Mouse (Mus musculus): ENCODE measurements around the gene Skor1.

Skor1 gene

DNA sequence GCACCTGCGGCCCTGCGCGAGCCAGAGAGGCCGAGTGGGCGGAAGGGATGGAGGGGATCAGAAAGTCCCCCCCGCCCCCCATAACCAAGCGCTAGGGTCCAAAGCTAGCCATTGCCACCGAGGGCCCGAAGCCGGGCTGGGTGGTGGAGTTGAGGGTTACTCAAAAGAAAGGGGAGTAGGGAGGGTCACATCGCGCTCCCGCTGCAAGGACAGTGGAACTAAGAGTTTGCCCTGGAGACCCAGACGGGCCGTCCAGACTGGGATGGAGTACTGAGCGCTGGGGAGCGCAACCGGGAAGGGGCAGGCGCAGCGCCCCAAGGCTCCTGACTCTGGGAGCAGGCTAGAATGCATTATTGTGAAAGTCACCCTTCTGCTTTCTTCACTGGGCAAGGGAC is 608 bp upstream of the Skor1 start:
- DNase-seq (ENCODE audit: low spot score in 2 of 2), result no peak

DNA sequence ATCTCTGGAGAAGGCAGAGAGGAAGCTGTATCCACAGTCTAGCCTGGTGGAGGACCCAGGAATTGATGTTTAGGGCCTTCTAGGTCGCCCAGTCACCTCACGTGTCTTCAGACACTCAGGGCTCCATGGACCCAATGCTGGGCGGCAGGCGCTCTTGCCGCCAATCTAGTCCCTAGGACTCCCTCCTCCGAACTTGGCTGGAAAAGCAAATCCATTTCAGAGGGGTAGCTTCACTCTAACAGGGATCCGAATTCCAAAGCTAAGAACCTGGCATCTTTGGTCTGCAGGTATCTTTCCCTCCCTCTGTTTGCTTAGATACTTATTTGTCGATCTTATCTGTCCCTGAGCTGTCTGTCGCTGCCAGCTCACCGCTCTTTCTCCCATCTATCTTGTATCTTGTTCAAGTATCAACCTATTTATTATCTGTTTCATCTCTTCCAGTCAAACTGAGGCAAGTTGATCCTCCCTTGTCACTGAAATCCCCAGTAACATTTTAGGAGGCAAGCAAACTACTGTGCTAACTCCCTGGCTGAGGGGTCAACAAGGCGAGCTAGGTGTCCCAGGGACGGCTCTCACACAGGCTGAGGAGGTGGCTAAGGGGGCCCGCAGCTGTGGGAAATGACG is 863 bp downstream of the Skor1 start:
- DNase-seq (ENCODE audit: low spot score in 2 of 2), result no peak

DNA sequence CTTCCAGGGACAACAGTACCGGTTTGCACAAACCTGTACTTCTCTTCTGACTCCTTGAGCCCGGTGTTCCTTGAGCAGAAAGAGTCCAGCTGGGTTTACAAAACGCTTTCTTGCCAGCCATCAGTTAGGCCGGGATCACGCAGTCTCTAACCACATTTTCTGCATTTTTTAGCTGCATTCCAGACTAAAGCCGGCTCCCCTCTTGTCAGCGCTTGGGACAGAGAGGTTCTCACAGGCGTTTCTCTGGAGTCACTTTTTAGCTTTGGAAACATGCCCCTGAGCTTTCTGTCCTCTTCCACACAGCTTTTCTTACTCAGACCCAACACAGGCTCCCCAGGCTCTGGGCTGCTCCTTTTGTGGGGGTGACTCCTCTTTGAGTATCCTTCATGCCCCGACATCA is 1.5 kb downstream of the Skor1 start:
- no peak for DNase-seq (ENCODE audit: low spot score in 2 of 2)

DNA sequence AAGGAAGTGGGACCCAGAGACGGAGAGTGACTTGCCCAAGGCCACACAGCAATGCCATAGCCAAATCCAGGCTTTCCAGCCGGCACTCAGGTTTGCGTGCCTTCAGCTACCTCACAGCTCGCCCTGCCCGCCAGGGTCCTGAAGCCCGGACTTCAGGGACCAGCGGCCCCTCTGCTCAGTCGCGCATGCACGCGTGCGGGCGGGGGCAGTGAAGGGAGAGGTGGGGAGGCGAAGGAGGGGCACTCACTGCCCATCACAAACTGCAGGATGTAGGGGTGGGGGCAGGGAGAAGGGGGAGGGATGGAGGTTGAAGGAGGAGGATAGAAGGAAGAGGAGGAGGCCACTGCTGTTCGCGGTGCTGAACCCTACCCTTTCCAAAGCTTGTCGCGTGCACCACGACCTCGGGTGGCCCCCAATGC is 1.9 kb downstream of the Skor1 start:
- DNase-seq (ENCODE audit: low spot score in 2 of 2), result no peak

DNA sequence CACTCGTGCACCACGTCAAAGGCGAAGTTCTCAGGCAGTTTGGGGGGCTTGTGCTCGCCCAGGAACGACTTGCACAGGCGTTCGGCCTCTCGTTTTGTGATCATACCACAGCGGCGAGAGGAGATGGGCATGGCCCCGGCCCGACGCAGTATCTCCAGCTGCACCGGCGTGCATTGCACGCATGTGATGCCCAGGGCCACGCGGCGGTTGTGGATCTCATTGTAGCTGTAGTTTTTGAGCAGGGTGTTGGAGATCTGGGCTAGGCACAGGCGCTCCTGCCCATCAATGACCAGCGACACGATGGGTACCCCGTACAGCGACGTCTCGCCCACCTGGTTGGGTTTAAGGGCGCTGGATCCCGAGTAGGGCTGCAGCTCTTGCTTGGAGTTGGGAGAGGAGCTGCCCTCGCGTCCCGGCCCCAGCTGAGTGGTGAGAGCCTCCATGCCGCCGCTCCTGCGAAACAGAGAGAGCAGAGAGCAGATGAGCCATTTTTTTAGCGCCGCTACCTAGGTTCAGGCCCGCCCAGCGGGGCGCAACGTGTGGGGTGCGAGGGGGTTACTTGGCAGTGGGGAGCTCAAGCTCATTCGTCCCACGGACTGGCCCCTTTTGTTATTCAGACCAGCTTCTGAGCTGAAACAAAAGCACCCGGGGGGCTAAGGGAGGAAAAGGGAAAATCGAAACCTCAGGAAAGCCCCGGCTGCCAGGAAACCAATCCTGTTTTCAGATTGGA is 2.5 kb downstream of the Skor1 start:
- DNase-seq (ENCODE audit: low spot score in 2 of 2), result no peak

DNA sequence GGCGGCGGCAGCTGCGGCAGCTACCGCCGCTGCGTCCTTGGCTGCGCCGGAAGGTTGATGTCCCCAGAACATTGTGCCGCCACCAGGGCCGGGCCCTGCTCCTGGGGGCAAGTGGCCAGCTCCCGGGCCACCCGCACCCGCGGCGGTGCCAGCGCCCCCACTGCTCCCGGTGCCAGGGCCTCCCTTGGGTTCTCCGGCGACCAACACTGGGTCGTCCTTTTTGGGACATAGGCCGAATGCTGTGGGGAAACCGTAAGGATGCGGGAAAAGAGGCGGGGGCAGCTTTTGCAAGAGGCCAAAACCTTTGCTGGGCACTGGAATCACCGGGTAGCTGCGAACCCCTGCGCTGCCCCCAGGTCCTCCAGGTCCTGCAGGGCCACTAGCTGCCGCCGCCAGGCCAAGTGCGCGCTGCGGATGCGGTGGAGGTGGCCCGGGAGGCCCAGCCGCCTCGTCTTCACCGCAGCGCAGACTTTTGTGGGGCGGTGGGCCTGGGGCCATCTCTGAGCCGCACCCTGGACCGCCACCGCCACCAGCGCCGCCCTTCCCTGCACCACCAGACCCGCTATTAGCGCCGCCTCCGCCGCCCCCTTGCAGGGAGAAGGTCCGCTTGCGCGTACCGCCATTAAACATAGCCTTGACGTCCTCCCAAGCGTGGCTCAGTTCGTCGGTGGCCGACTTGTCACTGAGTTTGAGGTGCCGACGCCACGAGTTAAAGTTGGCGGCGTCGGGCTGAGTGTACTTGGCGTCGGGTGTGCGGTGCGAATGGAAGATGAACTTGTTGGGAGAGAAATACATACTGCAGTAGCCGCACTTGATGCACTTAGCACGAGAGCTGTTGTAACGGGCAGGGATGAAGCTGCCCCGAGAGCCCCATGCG is 3.3 kb downstream of the Skor1 start:
- DNase-seq (ENCODE audit: low spot score in 2 of 2), result no peak

DNA sequence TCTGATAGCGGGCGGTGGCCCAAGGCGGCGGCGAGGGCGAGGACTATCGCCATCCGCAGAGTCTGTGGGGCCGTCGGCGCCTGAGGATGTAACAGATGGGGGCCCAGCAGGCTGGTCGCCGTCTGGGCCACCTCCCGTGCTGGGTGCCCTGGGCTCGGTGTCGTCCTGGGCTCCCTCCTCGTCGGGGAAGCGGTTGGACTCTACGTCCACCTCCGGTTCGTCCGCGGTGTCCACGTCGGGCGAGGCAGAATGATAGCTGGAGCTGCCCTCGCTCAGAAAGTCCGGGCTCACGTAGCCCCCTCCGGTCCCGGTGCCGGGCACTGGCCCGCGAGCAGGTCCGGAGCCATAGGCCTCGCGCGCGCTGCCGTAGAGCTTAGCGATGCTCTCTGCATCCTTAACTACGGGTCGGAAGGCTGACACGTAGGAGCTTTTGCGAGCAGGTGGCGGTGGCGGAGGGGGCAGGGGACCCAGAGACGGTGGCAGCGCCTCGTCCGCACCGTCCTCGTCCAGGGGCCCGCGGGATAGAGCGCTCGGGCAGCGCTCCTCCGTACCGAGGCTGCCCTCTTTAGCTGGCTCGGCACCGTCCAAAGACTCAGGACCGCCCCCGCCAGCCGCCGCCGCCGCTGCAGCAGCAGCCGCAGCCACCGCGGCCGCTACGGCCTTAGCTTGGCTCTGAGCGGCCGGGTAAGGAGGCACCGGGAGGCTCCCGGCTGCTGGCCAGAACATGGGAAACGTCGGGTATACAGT is 4.1 kb downstream of the Skor1 start:
- DNase-seq (ENCODE audit: low spot score in 2 of 2), result no peak

DNA sequence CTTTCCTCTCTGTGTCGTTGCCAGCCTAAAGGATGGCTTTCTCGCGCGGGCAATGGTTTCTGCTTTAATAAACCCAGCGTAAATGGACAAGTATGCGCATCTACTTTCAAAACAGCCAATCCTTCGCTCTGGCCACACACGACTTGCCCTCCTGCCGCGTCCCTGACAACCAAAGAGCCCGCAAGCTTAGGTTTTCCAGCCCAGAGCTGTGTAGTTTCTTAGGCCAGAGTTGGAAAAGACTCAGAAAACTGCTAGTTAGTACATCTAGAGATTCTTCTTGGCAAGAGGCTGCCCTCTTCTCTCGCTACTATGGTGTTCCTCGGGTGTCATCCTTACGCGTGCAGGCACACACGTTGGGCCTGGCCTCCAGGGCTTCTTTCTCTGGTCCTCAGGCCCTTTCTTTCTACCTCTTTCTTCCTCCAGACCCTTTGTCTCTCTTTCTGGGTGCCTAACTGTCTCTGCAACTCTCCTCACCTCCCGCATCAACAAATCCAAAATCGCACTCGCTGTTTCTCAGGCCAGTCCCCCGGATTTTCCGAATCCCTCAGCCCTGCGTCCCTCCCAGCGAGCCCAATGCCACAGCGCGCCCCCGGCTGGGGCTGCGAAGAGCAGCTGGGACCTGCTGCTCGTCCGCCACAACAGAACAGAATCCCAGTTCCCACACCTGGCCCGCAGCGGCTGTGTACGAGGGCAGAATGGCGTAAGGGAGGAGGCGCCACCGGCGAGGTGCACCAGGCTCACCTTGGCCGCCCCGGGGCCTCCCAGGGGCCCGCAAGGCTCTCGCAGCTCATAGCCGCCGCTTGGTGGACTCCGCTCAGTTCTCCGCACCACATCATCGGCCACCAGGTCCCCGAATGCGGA is 4.9 kb downstream of the Skor1 start:
- no peak for DNase-seq (ENCODE audit: low spot score in 2 of 2)

DNA sequence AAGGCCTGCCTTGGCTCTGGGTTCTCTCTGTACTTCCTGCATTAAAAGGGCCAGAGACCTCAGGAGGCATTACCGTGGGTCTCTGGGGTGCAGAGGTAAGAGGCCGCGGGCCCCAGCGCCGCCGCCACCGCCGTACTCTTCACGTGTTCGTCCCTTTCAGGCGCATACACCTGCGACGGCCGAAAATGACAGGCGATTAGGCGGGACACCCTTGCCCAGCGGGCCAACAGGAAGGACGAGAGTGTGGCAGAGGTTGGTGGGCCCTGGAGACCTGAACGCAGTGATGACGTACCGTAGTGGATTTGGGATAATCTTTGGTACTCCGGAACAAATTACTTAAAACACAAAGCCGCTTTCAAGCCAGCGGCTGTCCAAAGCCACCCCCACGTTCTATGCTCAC is 5.5 kb downstream of the Skor1 start:
- no peak for DNase-seq (ENCODE audit: low spot score in 2 of 2)

DNA sequence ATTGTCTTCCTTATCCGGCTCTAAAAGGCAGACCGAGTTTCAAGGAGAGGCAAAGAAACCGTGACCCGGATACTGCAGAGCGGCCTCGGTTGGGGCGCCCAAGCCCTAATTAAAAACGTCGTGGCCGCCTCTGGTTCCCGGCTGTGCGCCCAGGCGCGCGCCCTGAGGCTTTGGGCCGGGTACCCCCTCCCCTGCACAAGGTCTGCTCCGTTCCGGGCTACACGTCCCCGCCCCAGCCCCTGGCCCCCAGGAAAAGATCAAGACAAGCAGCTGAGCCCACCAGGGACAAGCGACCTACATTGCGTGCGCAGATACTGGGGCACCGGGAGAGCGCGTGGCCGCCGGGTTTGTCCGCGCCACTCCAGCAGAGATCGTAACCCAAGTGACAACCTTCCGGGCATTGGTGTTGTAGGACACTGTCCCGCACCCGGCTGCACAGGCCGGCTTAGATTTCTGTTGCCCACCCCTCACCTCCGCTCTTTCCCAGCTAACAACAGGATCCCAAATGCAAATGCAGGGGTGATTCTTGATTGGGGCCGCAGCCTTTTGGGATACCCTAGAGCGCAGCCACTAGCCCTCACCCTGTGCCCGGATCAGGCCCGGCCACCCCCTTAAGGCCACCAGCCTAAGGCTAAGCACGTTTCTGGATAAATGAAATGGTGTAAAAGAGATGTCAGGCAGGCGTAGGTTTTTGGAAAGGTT is 6.3 kb downstream of the Skor1 start:
- DNase-seq (ENCODE audit: low spot score in 2 of 2), result no peak

DNA sequence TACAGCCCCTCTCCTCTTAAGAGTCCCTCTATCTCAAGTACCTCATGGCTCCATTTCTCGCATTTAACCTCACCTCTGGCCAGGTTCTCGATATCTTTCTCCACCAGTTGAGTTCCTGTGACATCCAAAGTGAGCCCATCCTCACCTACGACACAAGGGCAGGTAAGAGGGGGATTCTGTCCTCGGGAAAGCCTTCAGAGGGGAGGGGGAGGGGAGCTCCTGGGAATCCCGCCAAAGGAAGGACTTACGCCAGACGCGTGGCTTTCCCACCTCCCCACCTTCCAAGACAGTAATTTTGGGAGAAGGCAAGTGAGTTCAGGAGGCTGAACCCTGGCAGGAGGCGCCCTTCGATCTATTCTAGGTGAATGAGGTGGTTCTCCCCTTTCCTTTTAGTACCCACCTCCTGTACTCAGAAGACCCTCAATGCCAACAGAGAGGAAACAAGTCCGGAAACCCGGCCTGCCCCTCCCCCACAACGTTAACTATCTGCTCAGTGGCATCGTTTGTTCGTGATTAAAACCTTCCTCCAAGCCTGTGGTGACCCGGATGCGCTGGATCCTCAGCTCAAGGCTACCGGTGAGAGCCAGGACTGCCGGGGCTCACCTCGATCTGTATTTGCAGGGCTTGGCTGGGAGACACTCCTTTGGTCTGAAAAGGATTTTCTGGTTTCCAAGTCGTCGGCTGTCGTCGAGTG is 7.0 kb downstream of the Skor1 start:
- DNase-seq (ENCODE audit: low spot score in 2 of 2), result no peak

DNA sequence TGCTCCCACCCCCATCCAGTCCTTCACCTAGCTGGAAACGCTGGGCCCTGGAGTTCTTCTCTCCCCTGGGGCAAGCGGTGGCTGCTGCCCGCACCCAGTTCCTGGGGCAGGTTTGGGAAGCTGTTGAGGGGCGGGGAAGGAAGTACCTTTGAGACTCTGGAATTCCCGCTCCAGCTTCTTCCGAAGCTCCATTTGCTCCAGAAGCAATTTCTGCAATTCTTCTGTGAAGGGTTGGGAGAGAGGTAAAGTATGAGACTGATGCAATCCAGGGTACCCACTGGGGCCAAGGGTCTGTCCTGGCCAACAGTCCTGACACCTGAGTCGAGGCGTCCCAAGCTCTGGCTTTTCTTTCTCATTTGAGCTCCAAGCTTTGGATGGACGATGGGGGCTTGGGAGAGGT is 8.6 kb downstream of the Skor1 start:
- DNase-seq (ENCODE audit: low spot score in 2 of 2), result no peak

DNA sequence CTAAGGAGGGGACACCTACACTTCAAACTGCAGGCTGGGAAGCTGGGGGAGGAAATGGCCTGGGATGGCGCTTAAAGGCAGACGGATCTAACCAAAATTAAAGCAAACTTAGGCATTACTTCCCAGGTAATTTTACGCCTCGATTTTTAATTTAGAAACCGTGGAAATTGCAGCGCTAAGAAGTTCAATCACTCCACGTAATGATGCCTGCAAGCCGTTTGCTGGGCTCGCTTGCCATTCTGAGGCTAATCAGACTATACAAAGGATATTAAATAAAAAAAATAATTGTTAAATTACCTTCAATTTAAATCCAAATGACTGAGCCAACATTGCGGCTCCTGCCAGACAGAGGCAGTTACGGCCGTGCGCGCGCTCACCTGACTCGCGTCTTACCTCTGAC is 9.1 kb downstream of the Skor1 start:
- no peak for DNase-seq (ENCODE audit: low spot score in 2 of 2)

DNA sequence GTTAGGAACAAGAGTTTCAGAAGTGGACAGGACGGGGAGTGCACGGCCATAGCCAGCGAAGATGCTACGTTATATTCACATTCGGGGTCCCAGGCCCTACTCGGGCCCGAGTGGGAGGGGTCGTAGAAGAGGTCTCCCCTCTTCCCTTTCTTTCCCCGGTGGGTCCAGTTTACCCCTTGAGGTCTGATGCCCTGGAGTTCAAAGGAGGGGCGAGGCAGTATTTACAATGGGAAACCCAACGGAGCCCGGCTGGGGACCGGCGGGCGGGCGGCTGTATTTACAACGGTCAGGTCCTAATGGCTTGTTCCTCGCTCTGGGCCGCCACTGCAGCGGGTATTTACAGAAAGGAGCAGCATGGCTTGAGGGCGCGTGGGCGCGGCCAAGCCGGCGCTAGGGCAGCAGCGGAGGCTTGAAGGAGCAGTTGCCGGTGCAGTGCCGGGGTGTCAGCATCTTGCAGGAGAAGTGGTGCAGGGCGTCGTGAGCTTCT is 10.2 kb downstream of the Skor1 start:
- no peak for DNase-seq (ENCODE audit: low spot score in 2 of 2)

DNA sequence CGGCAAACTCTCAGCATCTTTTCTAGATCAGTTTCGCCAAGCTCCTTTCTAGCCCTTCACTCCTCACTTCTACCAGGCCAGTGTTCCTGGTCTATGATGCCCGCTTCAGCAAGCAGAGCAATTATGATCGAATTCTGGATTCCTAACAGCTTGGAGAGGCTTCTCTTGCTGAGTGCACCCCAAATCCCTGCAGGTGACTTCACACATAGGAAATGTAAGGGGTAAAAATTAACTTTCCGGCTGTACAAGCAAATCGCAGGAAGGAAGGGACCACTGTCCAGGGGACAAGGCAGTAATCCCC is 11.2 kb downstream of the Skor1 start:
- DNase-seq (ENCODE audit: low spot score in 2 of 2), result no peak

DNA sequence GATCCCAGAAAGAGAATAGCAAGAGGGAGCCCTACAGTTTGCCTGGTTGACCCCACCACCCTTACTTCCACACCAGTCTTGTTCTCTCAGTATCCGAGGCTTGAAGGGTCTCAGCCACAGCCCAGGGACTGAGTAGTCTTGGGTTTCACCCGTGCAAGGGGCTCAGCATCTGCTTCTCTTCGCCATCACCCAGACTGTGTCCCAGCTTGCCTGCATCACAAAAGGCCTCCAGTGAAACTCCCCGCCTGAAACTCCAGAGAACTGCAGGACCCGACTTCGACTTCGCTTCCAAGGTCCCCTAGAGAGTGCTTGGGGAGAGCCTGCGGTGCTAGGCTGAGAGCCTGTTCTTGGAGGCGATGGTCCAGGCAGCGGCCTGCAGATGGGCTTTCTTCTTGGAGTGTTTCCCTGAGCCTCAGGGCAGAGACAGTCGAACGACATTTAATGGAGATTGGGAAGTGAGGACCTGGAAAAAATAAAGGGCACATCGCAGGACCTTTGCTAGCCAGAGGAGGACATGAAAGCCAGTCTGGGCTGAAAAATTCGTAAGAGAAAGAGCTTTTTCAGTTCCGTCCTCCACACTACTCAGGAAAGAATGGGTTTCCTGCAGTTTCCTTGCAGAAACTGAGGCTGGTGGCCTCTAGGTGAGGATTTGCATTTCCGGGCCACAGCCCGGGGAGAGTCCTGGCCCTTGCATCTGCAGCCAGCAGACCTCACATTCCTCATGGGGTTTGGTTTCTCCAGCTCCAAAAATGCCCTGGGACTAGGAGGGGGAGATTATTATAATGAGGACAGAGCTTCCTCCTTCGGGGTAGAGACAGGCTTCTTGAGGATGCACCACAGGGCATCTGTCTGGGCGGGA is 11.8 kb downstream of the Skor1 start:
- DNase-seq (ENCODE audit: low spot score in 2 of 2), result no peak

DNA sequence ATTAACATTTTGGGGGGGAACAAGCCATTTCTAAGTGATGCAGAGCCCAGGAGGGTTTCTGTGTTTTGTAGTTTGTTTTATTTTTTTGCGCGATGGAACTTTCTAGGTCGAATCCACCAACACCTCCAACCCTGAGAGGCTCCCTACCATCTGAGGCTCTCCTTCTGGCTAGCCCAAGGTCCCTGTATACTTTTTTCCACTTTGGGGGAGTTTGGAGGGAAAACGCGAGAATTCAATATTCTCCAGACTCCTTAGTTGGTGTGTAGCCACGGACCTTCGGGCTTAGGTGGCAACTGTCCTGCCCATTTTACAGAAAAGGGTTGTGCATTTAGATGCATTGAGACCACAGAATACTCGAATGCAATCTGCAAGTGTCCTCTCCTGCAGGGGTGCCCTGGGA is 12.5 kb downstream of the Skor1 start:
- no peak for DNase-seq (ENCODE audit: low spot score in 2 of 2)

DNA sequence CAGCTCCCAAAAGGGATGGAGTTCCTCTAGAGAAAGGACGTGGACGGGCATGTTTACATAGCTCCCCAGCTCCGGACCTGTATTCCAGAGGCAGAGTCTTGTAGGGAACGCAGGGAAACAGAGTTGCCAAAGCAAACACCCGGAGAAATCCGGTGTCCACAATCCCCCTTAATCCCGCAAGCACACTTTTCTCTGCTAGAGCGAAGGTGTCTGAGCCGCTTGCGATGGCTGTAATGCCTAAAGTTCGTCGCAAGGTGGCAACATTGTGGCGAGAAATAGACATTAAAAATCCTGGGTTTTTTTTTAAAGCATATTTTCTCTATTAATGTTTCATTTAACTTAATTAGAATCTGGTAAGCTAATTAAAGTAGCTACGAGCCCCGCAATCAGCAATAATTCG is 13.0 kb downstream of the Skor1 start:
- peak in 1 of 2 experiments; percentile 32 for DNase-seq (ENCODE audit: low spot score in 2 of 2)

DNA sequence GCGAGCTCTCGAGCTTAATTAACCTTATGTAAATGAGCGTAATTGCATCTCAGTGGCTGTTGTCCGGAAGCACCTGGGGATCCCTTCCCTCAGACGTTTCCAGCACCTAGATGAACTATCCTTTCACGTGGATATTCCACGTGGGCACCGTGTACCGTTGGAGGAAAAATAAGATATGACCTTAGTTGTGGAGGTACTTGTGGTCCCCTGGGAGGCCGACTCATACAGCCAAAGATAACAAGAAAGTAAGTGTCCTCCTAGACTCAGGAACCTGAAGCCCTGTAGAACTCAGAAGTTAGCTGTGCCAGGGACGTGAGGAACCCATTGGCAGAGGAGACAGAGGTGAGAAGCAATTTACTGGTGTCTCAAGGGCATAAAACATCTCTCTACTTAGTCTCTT is 13.4 kb downstream of the Skor1 start:
- DNase-seq (ENCODE audit: low spot score in 2 of 2), result no peak
